In genomic region chr4:150655989-150656388, GRCm38 (mm10) we compare ENCODE assay signal across 8 mouse cellular contexts. TPM values are rescaled to one million over a fixed set of nuclear protein-coding genes. Genes with fewer than 3 reads are reported as not detected.
DNase-seq lines count a peak whose midpoint lies in the region; ATAC-seq and TF ChIP-seq lines count a peak whose summit lies in the region.

No protein-coding gene starts in this region.

- H3K27me3 ChIP-seq in ES-Bruce4 (ENCODE audit: control insufficient read depth, insufficient read depth, low read length, poor library complexity, severe bottlenecking) = no peaks in the 10 kb centered on the region
- H3K27me3 ChIP-seq in forebrain, embryonic 16.5 days (replicated peaks; ENCODE audit: control insufficient read depth, insufficient read depth, low read length) = peaks cover 11% of the 10 kb centered on the region; the same call in 1 of the 2 replicates
- peaks cover 3% of the 10 kb centered on the region; the same call in 1 of the 2 replicates for H3K27me3 ChIP-seq in neural tube, embryonic 15.5 days (replicated peaks)

- TF ChIP-seq POLR2A in ES-Bruce4 (IDR thresholded peaks at IDR 0.05; ENCODE audit: insufficient read depth, low read length) = no peak
- TF ChIP-seq POLR2A in lung, adult 2 months (IDR thresholded peaks at IDR 0.05; ENCODE audit: borderline replicate concordance, extremely low read depth, low read depth, low read length) = no peak

- ATAC-seq in forebrain, embryonic 16.5 days = peak; percentile 71
- peak; percentile 62 for ATAC-seq in neural tube, embryonic 15.5 days (ENCODE audit: low FRiP score)

- DNase-seq in cerebellum, adult 11-12 months = peak; percentile 78
- peak; percentile 87 to 89 for DNase-seq in heart, postnatal 36 days
- peak; percentile 74 to 83 for DNase-seq in layer of hippocampus, adult 18-20 months (ENCODE audit: low spot score in 2 of 2)
- DNase-seq in lung, adult 2 months = peak; percentile 78
- DNase-seq in testis, postnatal 10 days (ENCODE audit: low spot score) = peak; percentile 92

- peak; percentile 94 for TF ChIP-seq CTCF in ES-Bruce4 (IDR thresholded peaks at IDR 0.05; ENCODE audit: low read depth, low read length)
- TF ChIP-seq CTCF in lung, adult 2 months (IDR thresholded peaks at IDR 0.05; ENCODE audit: insufficient read depth, low read length) = peak; percentile 94

- peak overlapping the region; percentile 19; the same call in 1 of the 2 replicates for H3K4me2 ChIP-seq in forebrain, embryonic 16.5 days (ENCODE audit: low read length)
- H3K4me2 ChIP-seq in neural tube, embryonic 15.5 days = peak overlapping the region; percentile 42

- no peak overlapping the region for H3K9ac ChIP-seq in ES-Bruce4 (ENCODE audit: low read depth, poor library complexity, severe bottlenecking)
- H3K9ac ChIP-seq in forebrain, embryonic 16.5 days (replicated peaks; ENCODE audit: low read depth, low read length) = no peak overlapping the region
- peak overlapping the region; percentile 24; the same call in 1 of the 2 replicates for H3K9ac ChIP-seq in neural tube, embryonic 15.5 days (replicated peaks)

- WGBS in forebrain, embryonic 16.5 days = 5% methylated on average over 17 of the region's 17 CpGs
- 5% methylated on average over 17 of the region's 17 CpGs for WGBS in lung, adult 2 months
- WGBS in neural tube, embryonic 15.5 days = 5% methylated on average over 17 of the region's 17 CpGs

- TF ChIP-seq EP300 in ES-Bruce4 (IDR thresholded peaks at IDR 0.05; ENCODE audit: insufficient read depth, low read depth, low read length) = no peak

- intact Hi-C loops in heart, postnatal 36 days (cut with DNase I) = loop anchor here (1.0 to 10.0 kb wide), 4 partner anchors 194 to 479 kb away; no protein-coding TSS in a partner anchor

- no peaks in the 10 kb centered on the region for H3K9me3 ChIP-seq in ES-Bruce4 (replicated peaks; ENCODE audit: control insufficient read depth, insufficient read depth, low read length, poor library complexity, severe bottlenecking)
- H3K9me3 ChIP-seq in forebrain, embryonic 16.5 days (ENCODE audit: control insufficient read depth, low read length) = 0 out of 2 replicates have a peak, but pooled peaks cover 2% of the 10 kb centered on the region
- H3K9me3 ChIP-seq in neural tube, embryonic 15.5 days (replicated peaks) = no peaks in the 10 kb centered on the region

- no peak overlapping the region for H3K27ac ChIP-seq in ES-Bruce4 (ENCODE audit: insufficient read depth, low read length)
- H3K27ac ChIP-seq in forebrain, embryonic 16.5 days (ENCODE audit: low read length) = no peak overlapping the region
- H3K27ac ChIP-seq in neural tube, embryonic 15.5 days (replicated peaks) = no peak overlapping the region

- H3K4me1 ChIP-seq in ES-Bruce4 (ENCODE audit: control insufficient read depth, insufficient read depth, low read length) = peaks cover 5% of the 10 kb centered on the region
- H3K4me1 ChIP-seq in forebrain, embryonic 16.5 days (replicated peaks; ENCODE audit: control insufficient read depth, insufficient read depth, low read length) = peaks cover 10% of the 10 kb centered on the region
- no peaks in the 10 kb centered on the region for H3K4me1 ChIP-seq in lung, adult 2 months (ENCODE audit: control insufficient read depth, insufficient read depth, low read length)
- H3K4me1 ChIP-seq in neural tube, embryonic 15.5 days = peaks cover 30% of the 10 kb centered on the region

- H3K36me3 ChIP-seq in ES-Bruce4 (ENCODE audit: control insufficient read depth, insufficient read depth, low read length, poor library complexity, severe bottlenecking) = no peaks in the 10 kb centered on the region
- no peaks in the 10 kb centered on the region for H3K36me3 ChIP-seq in forebrain, embryonic 16.5 days (ENCODE audit: control insufficient read depth, insufficient read depth)
- H3K36me3 ChIP-seq in neural tube, embryonic 15.5 days = no peaks in the 10 kb centered on the region

- no peak overlapping the region for H3K4me3 ChIP-seq in ES-Bruce4 (ENCODE audit: low read depth, low read length)
- no peak overlapping the region for H3K4me3 ChIP-seq in forebrain, embryonic 16.5 days (replicated peaks; ENCODE audit: low read length)
- no peak overlapping the region for H3K4me3 ChIP-seq in lung, adult 2 months (replicated peaks; ENCODE audit: extremely low read depth, low read depth, low read length)
- no peak overlapping the region for H3K4me3 ChIP-seq in neural tube, embryonic 15.5 days (replicated peaks)

RNA-seq across cellular contexts. Expression of gene Slc45a1, which starts 4.0 kb away (rescaled TPM):
- polyA plus RNA-seq in ES-Bruce4 (2011; ENCODE audit: insufficient read depth, insufficient read length, low read depth, missing spikeins) = 0.90 and 1.1 TPM in 2 replicates
- 19.3 and 25.8 TPM in 2 replicates for polyA plus RNA-seq in forebrain, embryonic 16.5 days (2015; fragmentation: Nextera tagmentation; extraction: Ambion mirVana)
- total RNA-seq in heart, postnatal 36 days (2021) = not detected
- 10 to 100 TPM; 37.8 to 39.3 TPM for total RNA-seq in layer of hippocampus, adult 18-20 months (2021)
- polyA plus RNA-seq in lung, adult 2 months (2012; rRNA removed) = 0.05 TPM in 1 of 2 replicates, not detected in the other
- 37.9 and 47.8 TPM in 2 replicates for polyA plus RNA-seq in neural tube, embryonic 15.5 days (2015; fragmentation: Nextera tagmentation; extraction: Ambion mirVana)
